Mouse (Mus musculus): ENCODE data around the gene Msantd1. TPM values are rescaled to one million over a fixed set of nuclear protein-coding genes. Genes with fewer than 3 reads are reported as not detected.

Msantd1 gene
- polyA plus RNA-seq, 1 experiment, result not detected

GRCm38 (mm10) chr5:34955630-34956029 lies 47.8 kb downstream of the Msantd1 start:
- 44% methylated on average over 5 of the region's 5 CpGs for WGBS
- TF ChIP-seq CTCF (IDR thresholded peaks at IDR 0.05; ENCODE audit: insufficient read depth, low read depth, low read length) (no peak), POLR2A (IDR thresholded peaks at IDR 0.05; ENCODE audit: insufficient read depth, low read depth, low read length) (no peak)
- H3K4me1 ChIP-seq (ENCODE audit: control insufficient read depth, insufficient read depth, low read length), result peaks cover 29% of the 10 kb centered on the region
- H3K27ac ChIP-seq (ENCODE audit: insufficient read depth, low read depth, low read length), result no peak overlapping the region
- no peak overlapping the region for H3K4me3 ChIP-seq (ENCODE audit: insufficient read depth, low read depth, low read length)

- Histone ChIP-seq H3K4me3 (ENCODE audit: insufficient read depth, low read depth, low read length) (no peak overlapping the region), H3K4me1 (ENCODE audit: control insufficient read depth, insufficient read depth, low read length) (peaks cover 26% of the 10 kb centered on the region), H3K27ac (ENCODE audit: insufficient read depth, low read depth, low read length) (no peak overlapping the region)
- TF ChIP-seq POLR2A (IDR thresholded peaks at IDR 0.05; ENCODE audit: insufficient read depth, low read depth, low read length), result no peak
- no peak for TF ChIP-seq CTCF (IDR thresholded peaks at IDR 0.05; ENCODE audit: insufficient read depth, low read depth, low read length)
- 95% methylated on average over 7 of the region's 7 CpGs for WGBS
Measured at GRCm38 (mm10) chr5:34956151-34956550, 48.3 kb downstream of the Msantd1 start.

- peaks cover 26% of the 10 kb centered on the region for H3K4me1 ChIP-seq (ENCODE audit: control insufficient read depth, insufficient read depth, low read length)
- TF ChIP-seq CTCF (IDR thresholded peaks at IDR 0.05; ENCODE audit: insufficient read depth, low read depth, low read length) (no peak), POLR2A (IDR thresholded peaks at IDR 0.05; ENCODE audit: insufficient read depth, low read depth, low read length) (no peak)
- no peak overlapping the region for H3K4me3 ChIP-seq (ENCODE audit: insufficient read depth, low read depth, low read length)
- H3K27ac ChIP-seq (ENCODE audit: insufficient read depth, low read depth, low read length), result no peak overlapping the region
- WGBS, result 49% methylated on average over 2 of the region's 2 CpGs
Measured at GRCm38 (mm10) chr5:34957015-34957414, 49.2 kb downstream of the Msantd1 start.

GRCm38 (mm10) chr5:34960021-34960420 lies 52.2 kb downstream of the Msantd1 start:
- WGBS, result 90% methylated on average over 1 of the region's 1 CpGs
- H3K4me1 ChIP-seq (ENCODE audit: control insufficient read depth, insufficient read depth, low read length), result peaks cover 20% of the 10 kb centered on the region
- no peak overlapping the region for H3K4me3 ChIP-seq (ENCODE audit: insufficient read depth, low read depth, low read length)
- H3K27ac ChIP-seq (ENCODE audit: insufficient read depth, low read depth, low read length), result no peak overlapping the region
- TF ChIP-seq CTCF (IDR thresholded peaks at IDR 0.05; ENCODE audit: insufficient read depth, low read depth, low read length) (no peak), POLR2A (IDR thresholded peaks at IDR 0.05; ENCODE audit: insufficient read depth, low read depth, low read length) (no peak)

- H3K27ac ChIP-seq (ENCODE audit: insufficient read depth, low read depth, low read length), result no peak overlapping the region
- H3K4me3 ChIP-seq (ENCODE audit: insufficient read depth, low read depth, low read length), result no peak overlapping the region
- no peak for TF ChIP-seq CTCF (IDR thresholded peaks at IDR 0.05; ENCODE audit: insufficient read depth, low read depth, low read length)
- TF ChIP-seq POLR2A (IDR thresholded peaks at IDR 0.05; ENCODE audit: insufficient read depth, low read depth, low read length), result no peak
- whole genome bisulfite sequencing, result 96% methylated on average over 12 of the region's 12 CpGs
- 0 out of 2 replicates have a peak, but pooled peaks cover 7% of the 10 kb centered on the region for H3K4me1 ChIP-seq (ENCODE audit: control insufficient read depth, insufficient read depth, low read length)
Measured at GRCm38 (mm10) chr5:34965531-34965930, 57.7 kb downstream of the Msantd1 start.

GRCm38 (mm10) chr5:34968386-34968785 lies 60.6 kb downstream of the Msantd1 start:
- 52% methylated on average over 5 of the region's 5 CpGs for WGBS
- 0 out of 2 replicates have a peak, but pooled peaks cover 7% of the 10 kb centered on the region for H3K4me1 ChIP-seq (ENCODE audit: control insufficient read depth, insufficient read depth, low read length)
- no peak for TF ChIP-seq POLR2A (IDR thresholded peaks at IDR 0.05; ENCODE audit: insufficient read depth, low read depth, low read length)
- no peak for TF ChIP-seq CTCF (IDR thresholded peaks at IDR 0.05; ENCODE audit: insufficient read depth, low read depth, low read length)
- H3K4me3 ChIP-seq (ENCODE audit: insufficient read depth, low read depth, low read length), result no peak overlapping the region
- no peak overlapping the region for H3K27ac ChIP-seq (ENCODE audit: insufficient read depth, low read depth, low read length)

GRCm38 (mm10) chr5:34972471-34972870 lies 64.7 kb downstream of the Msantd1 start:
- 90% methylated on average over 3 of the region's 3 CpGs for WGBS

More at GRCm38 (mm10) chr5:34972471-34972870, 64.7 kb downstream of the Msantd1 start:
- TF ChIP-seq CTCF (IDR thresholded peaks at IDR 0.05; ENCODE audit: insufficient read depth, low read depth, low read length) (no peak), POLR2A (IDR thresholded peaks at IDR 0.05; ENCODE audit: insufficient read depth, low read depth, low read length) (no peak)
- 0 out of 2 replicates have a peak, but pooled peaks cover 7% of the 10 kb centered on the region for H3K4me1 ChIP-seq (ENCODE audit: control insufficient read depth, insufficient read depth, low read length)
- H3K4me3 ChIP-seq (ENCODE audit: insufficient read depth, low read depth, low read length), result no peak overlapping the region
- H3K27ac ChIP-seq (ENCODE audit: insufficient read depth, low read depth, low read length), result no peak overlapping the region

Other genes with a start within 250 kb of the Msantd1 start
- gene Nop14, start 247.9 kb upstream of the Msantd1 start, polyA plus RNA-seq (2012; ENCODE audit: insufficient read depth, insufficient read length, low replicate concordance, missing spikeins), result not detected in 2 replicates
- not detected in 2 replicates for gene Grk4, start 247.6 kb upstream of the Msantd1 start, polyA plus RNA-seq (2012; ENCODE audit: insufficient read depth, insufficient read length, low replicate concordance, missing spikeins)
- 45.7 TPM in 1 of 2 replicates, not detected in the other for gene Htt, start 146.3 kb upstream of the Msantd1 start, polyA plus RNA-seq (2012; ENCODE audit: insufficient read depth, insufficient read length, low replicate concordance, missing spikeins)
- gene Rgs12, start 41.4 kb downstream of the Msantd1 start, polyA plus RNA-seq (2012; ENCODE audit: insufficient read depth, insufficient read length, low replicate concordance, missing spikeins), result 90.7 TPM in 1 of 2 replicates, not detected in the other
- gene Hgfac, start 133.5 kb downstream of the Msantd1 start, polyA plus RNA-seq (2012; ENCODE audit: insufficient read depth, insufficient read length, low replicate concordance, missing spikeins), result not detected in 2 replicates
- gene Dok7, start 148.8 kb downstream of the Msantd1 start, polyA plus RNA-seq (2012; ENCODE audit: insufficient read depth, insufficient read length, low replicate concordance, missing spikeins), result not detected in 2 replicates
- not detected in 2 replicates for gene Lrpap1, start 197.8 kb downstream of the Msantd1 start, polyA plus RNA-seq (2012; ENCODE audit: insufficient read depth, insufficient read length, low replicate concordance, missing spikeins)

All from olfactory bulb, adult 2 months (tissue).